Mouse (Mus musculus) intestine, postnatal 0 days (tissue): Measurements from ENCODE around the gene Tec. TPM values are rescaled to one million over a fixed set of nuclear protein-coding genes. Genes with fewer than 3 reads are reported as not detected.

Source experiments
- ATAC-seq: fragments of 200-750 bp; cut with Nextera tagmentation; 2 replicates; pipeline ENCODE4 v1.8.0; 2017; ENCODE audit warnings: mild to moderate bottlenecking, moderate TSS enrichment, moderate library complexity
- H3K27ac ChIP-seq: fragments of 300-500 bp; sonication (generic); 2 replicates; pipeline ENCODE4 v1.5.1; 2014; ENCODE audit warnings: mild to moderate bottlenecking, low read depth, low read length, moderate library complexity
- H3K27me3 ChIP-seq: fragments of 300-500 bp; sonication (generic); replicated peaks from 2 replicates; pipeline ENCODE4 v1.6.1; 2014; ENCODE audit warnings: low read length, mixed read lengths; ENCODE audit not compliant: control insufficient read depth, insufficient read depth
- H3K36me3 ChIP-seq: fragments of 300-500 bp; sonication (generic); 2 replicates; pipeline ENCODE4 v1.6.1; 2014; ENCODE audit warnings: mild to moderate bottlenecking, moderate library complexity; ENCODE audit not compliant: control insufficient read depth, insufficient read depth
- H3K4me1 ChIP-seq: fragments of 300-500 bp; sonication (generic); replicated peaks from 2 replicates; pipeline ENCODE4 v1.6.1; 2014; ENCODE audit warnings: antibody characterized with exemption, low read length, mixed read lengths; ENCODE audit not compliant: control insufficient read depth, insufficient read depth
- H3K4me2 ChIP-seq: fragments of 300-500 bp; sonication (generic); replicated peaks from 2 replicates; pipeline ENCODE4 v1.6.1; 2014; ENCODE audit warnings: low read depth, mild to moderate bottlenecking, moderate library complexity
- H3K4me3 ChIP-seq: fragments of 300-500 bp; sonication (generic); 2 replicates; pipeline ENCODE4 v1.5.1; 2014; ENCODE audit warnings: low read depth, low read length
- H3K9ac ChIP-seq: fragments of 300-500 bp; sonication (generic); 2 replicates; pipeline ENCODE4 v1.6.1; 2014; ENCODE audit warnings: mild to moderate bottlenecking, low read depth, low read length
- H3K9me3 ChIP-seq: fragments of 300-500 bp; sonication (generic); 2 replicates; pipeline ENCODE4 v1.6.1; 2016; ENCODE audit warnings: mixed run types; ENCODE audit not compliant: control insufficient read depth
- CTCF ChIP-seq: sonication (generic); IDR thresholded peaks from 2 replicates; pipeline ENCODE4 v1.5.1; 2016; ENCODE audit warnings: low read depth, mild to moderate bottlenecking, control low read depth, antibody characterized with exemption, moderate library complexity
- WGBS: fragments of 180-500 bp; shearing (Covaris S2); extraction: QIAGEN DNeasy Blood & Tissue Kit; methylation state at CpG from one replicate; pipeline ENCODE4 v1.1.7; 2014; 5-methylcytosine and 5-hydroxymethylcytosine counted together
- polyA plus RNA-seq: library from polyadenylated mRNA; unstranded; fragments of >200 nt; fragmentation: Nextera tagmentation; extraction: Ambion mirVana; gene quantifications from 2 replicates; pipeline ENCODE4 v1.2.1, GENCODE M21; 2015

The Tec gene
- polyA plus RNA-seq, 1 experiment from 2014 or later, result 12.4 TPM

- peaks cover 5% of the 10 kb centered on the region; the same call in 1 of the 2 replicates for H3K4me1 ChIP-seq
- H3K4me3 ChIP-seq, result no peak overlapping the region
- H3K27me3 ChIP-seq, result no peaks in the 10 kb centered on the region
- no peaks in the 10 kb centered on the region for H3K36me3 ChIP-seq
- ATAC-seq, result no peak
- WGBS, result 85% methylated on average over 3 of the region's 3 CpGs
- H3K4me2 ChIP-seq, result no peak overlapping the region
- TF ChIP-seq CTCF, result no peak
- H3K9ac ChIP-seq, result no peak overlapping the region
- no peaks in the 10 kb centered on the region for H3K9me3 ChIP-seq
- H3K27ac ChIP-seq, result no peak overlapping the region
These were observed 43.0 kb upstream of the Tec start for GRCm38 (mm10) chr5:72911284-72911683.

- ATAC-seq, result no peak
- no peak for TF ChIP-seq CTCF
- Histone ChIP-seq H3K36me3 (no peaks in the 10 kb centered on the region), H3K9me3 (no peaks in the 10 kb centered on the region), H3K4me1 (no peaks in the 10 kb centered on the region; the same call in 1 of the 2 replicates), H3K27ac (no peak overlapping the region), H3K9ac (no peak overlapping the region), H3K4me3 (no peak overlapping the region), H3K4me2 (no peak overlapping the region), H3K27me3 (no peaks in the 10 kb centered on the region)
- 85% methylated on average over 1 of the region's 1 CpGs for WGBS
These were observed 42.1 kb upstream of the Tec start for GRCm38 (mm10) chr5:72910373-72910772.

- Histone ChIP-seq H3K27me3 (no peaks in the 10 kb centered on the region), H3K27ac (no peak overlapping the region), H3K4me1 (peaks cover 3% of the 10 kb centered on the region; the same call in 1 of the 2 replicates), H3K4me2 (no peak overlapping the region), H3K9me3 (no peaks in the 10 kb centered on the region), H3K9ac (no peak overlapping the region), H3K36me3 (no peaks in the 10 kb centered on the region), H3K4me3 (no peak overlapping the region)
- TF ChIP-seq CTCF, result no peak
- no peak for ATAC-seq
- 78% methylated on average over 4 of the region's 4 CpGs for WGBS
These were observed 41.1 kb upstream of the Tec start for GRCm38 (mm10) chr5:72909363-72909762.

GRCm38 (mm10) chr5:72908324-72908936 is 40.1 kb upstream of the Tec start:
- H3K4me3 ChIP-seq, result no peak overlapping the region
- no peak overlapping the region for H3K4me2 ChIP-seq
- H3K27me3 ChIP-seq, result no peaks in the 10 kb centered on the region
- TF ChIP-seq CTCF, result no peak
- H3K9me3 ChIP-seq, result no peaks in the 10 kb centered on the region
- peaks cover 3% of the 10 kb centered on the region; the same call in 1 of the 2 replicates for H3K4me1 ChIP-seq
- no peaks in the 10 kb centered on the region for H3K36me3 ChIP-seq
- H3K9ac ChIP-seq, result no peak overlapping the region
- ATAC-seq, result no peak
- H3K27ac ChIP-seq, result no peak overlapping the region
- WGBS, result 78% methylated on average over 8 of the region's 8 CpGs

GRCm38 (mm10) chr5:72907402-72907801 is 39.1 kb upstream of the Tec start:
- no peak overlapping the region for H3K4me2 ChIP-seq
- no peak overlapping the region for H3K9ac ChIP-seq
- no peak for TF ChIP-seq CTCF
- 0 out of 2 replicates have a peak, but pooled peaks cover 3% of the 10 kb centered on the region for H3K4me1 ChIP-seq
- WGBS, result 86% methylated on average over 6 of the region's 6 CpGs
- H3K4me3 ChIP-seq, result no peak overlapping the region
- no peak for ATAC-seq
- no peaks in the 10 kb centered on the region for H3K36me3 ChIP-seq
- no peak overlapping the region for H3K27ac ChIP-seq
- H3K27me3 ChIP-seq, result no peaks in the 10 kb centered on the region
- H3K9me3 ChIP-seq, result no peaks in the 10 kb centered on the region

- no peaks in the 10 kb centered on the region for H3K27me3 ChIP-seq
- no peak for TF ChIP-seq CTCF
- 0 out of 2 replicates have a peak, but pooled peaks cover 3% of the 10 kb centered on the region for H3K4me1 ChIP-seq
- WGBS, result 57% methylated on average over 18 of the region's 18 CpGs
- no peak overlapping the region for H3K27ac ChIP-seq
- H3K9ac ChIP-seq, result no peak overlapping the region
- no peak overlapping the region for H3K4me3 ChIP-seq
- H3K9me3 ChIP-seq, result no peaks in the 10 kb centered on the region
- 0 out of 2 replicates have a peak overlapping the region, but pooled peaks have one; percentile 24 for H3K4me2 ChIP-seq
- ATAC-seq, result peak; percentile 16; the same call in 1 of the 2 replicates
- no peaks in the 10 kb centered on the region for H3K36me3 ChIP-seq
These were observed 36.9 kb upstream of the Tec start for GRCm38 (mm10) chr5:72904903-72905790.
